ENCODE assay signal across 8 mouse cellular contexts in the genomic region with DNA sequence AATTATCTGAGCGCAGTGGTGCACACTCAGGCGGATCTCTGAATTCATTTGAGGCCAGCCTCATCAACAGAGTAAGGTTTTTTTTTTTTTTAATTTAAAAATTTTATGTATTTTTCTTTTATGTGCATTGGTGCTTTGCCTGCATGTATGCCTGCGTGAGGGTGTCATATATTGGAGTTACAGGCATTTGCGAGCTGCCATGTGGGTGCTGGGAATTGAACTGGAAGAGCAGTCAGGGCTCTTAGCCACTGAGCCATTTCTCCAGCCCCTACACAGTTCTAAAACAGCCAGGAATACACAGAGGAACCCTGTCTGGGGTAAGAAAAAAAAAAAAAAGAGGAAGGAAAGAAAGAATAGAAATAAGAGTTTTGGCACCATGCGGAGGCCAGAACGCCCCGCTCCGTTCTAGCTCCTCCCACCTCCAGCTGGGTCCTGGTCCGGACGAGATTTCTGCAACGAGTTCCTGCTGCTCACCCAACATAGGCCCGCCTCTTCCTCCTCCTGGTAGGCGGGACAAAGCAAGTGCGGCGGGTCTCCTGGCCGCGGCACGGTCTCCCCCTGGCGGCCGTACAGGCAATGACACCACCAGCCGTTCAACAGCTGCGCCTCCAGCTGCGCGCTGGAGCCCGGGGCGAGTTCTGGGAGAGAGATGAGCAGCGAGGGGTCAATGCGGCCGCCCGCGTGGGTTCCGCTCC. TPM values are rescaled to one million over a fixed set of nuclear protein-coding genes. Genes with fewer than 3 reads are reported as not detected.
A peak's percentile ranks its signal among the peaks of the same experiment; 100 is the strongest.
DNase-seq lines count a peak whose midpoint lies in the region; ATAC-seq and TF ChIP-seq lines count a peak whose summit lies in the region.

No protein-coding gene starts in this region.

- TF ChIP-seq CTCF in kidney, postnatal 0 days (IDR thresholded peaks at IDR 0.05; ENCODE audit: low read depth) = peak; percentile 99

- peaks cover 2% of the 10 kb centered on the region; the same call in 1 of the 2 replicates for H3K4me1 ChIP-seq in brown adipose tissue, adult 24 weeks (ENCODE audit: control insufficient read depth, insufficient read depth, insufficient read length, low read length)
- H3K4me1 ChIP-seq in heart, embryonic 13.5 days = peaks cover 28% of the 10 kb centered on the region
- H3K4me1 ChIP-seq in kidney, postnatal 0 days (replicated peaks; ENCODE audit: insufficient read depth, low read length) = peaks cover 27% of the 10 kb centered on the region
- peaks cover 30% of the 10 kb centered on the region for H3K4me1 ChIP-seq in liver, embryonic 11.5 days (replicated peaks; ENCODE audit: control insufficient read depth, insufficient read depth, low read length)

- peak overlapping the region; percentile 53 for H3ac ChIP-seq in myocyte (ENCODE audit: control insufficient read depth, insufficient read length)

- H3K9me3 ChIP-seq in heart, embryonic 13.5 days = no peaks in the 10 kb centered on the region
- no peaks in the 10 kb centered on the region for H3K9me3 ChIP-seq in kidney, postnatal 0 days (replicated peaks; ENCODE audit: low read length)
- H3K9me3 ChIP-seq in liver, embryonic 11.5 days (ENCODE audit: control insufficient read depth, low read length) = no peaks in the 10 kb centered on the region

- no peaks in the 10 kb centered on the region for H3K36me3 ChIP-seq in heart, embryonic 13.5 days
- no peaks in the 10 kb centered on the region for H3K36me3 ChIP-seq in kidney, postnatal 0 days (ENCODE audit: insufficient read depth, low read length)
- no peaks in the 10 kb centered on the region for H3K36me3 ChIP-seq in liver, embryonic 11.5 days (ENCODE audit: control insufficient read depth, insufficient read depth, low read length)
- no peaks in the 10 kb centered on the region for H3K36me3 ChIP-seq in myocyte (ENCODE audit: control insufficient read depth, insufficient read depth)

- 7% methylated on average over 32 of the region's 32 CpGs for WGBS in heart, embryonic 13.5 days
- WGBS in kidney, postnatal 0 days = 5% methylated on average over 30 of the region's 32 CpGs
- 7% methylated on average over 32 of the region's 32 CpGs for WGBS in liver, embryonic 11.5 days

- TF ChIP-seq POLR2A in myocyte (IDR thresholded peaks at IDR 0.05; ENCODE audit: insufficient read length, low read depth) = peak; percentile 62

- peak overlapping the region; percentile 69 for H3K4me3 ChIP-seq in brown adipose tissue, adult 24 weeks (ENCODE audit: insufficient read depth, low read depth, low read length)
- H3K4me3 ChIP-seq in heart, embryonic 13.5 days = peak overlapping the region; percentile 75
- peak overlapping the region; percentile 69 for H3K4me3 ChIP-seq in kidney, postnatal 0 days (replicated peaks; ENCODE audit: low read depth, low read length)
- peak overlapping the region; percentile 84 for H3K4me3 ChIP-seq in liver, embryonic 11.5 days (ENCODE audit: low read depth, low read length)
- peak overlapping the region; percentile 27 for H3K4me3 ChIP-seq in myocyte

- peak; percentile 98 for DNase-seq in kidney, postnatal 0 days (ENCODE audit: low spot score)
- DNase-seq in liver, embryonic 11.5 days (ENCODE audit: low spot score) = peak; percentile 93
- peak; percentile 96 to 98 for DNase-seq in spleen, postnatal 4 days (ENCODE audit: low spot score in 2 of 2)

- ATAC-seq in CD4-positive, CD25-positive, alpha-beta regulatory T cell, adult 4 months = peak; percentile 99
- ATAC-seq in erythroid progenitor cell, adult 5-6 weeks (replicated peaks; ENCODE audit: low FRiP score, poor library complexity, severe bottlenecking) = peak; percentile 98
- ATAC-seq in heart, embryonic 13.5 days (ENCODE audit: extremely low read depth, insufficient number of reproducible peaks, low FRiP score, low TSS enrichment) = peak; percentile 91
- ATAC-seq in kidney, postnatal 0 days (replicated peaks; ENCODE audit: low FRiP score, low read depth) = peak; percentile 88
- ATAC-seq in liver, embryonic 11.5 days (replicated peaks; ENCODE audit: low FRiP score) = peak; percentile 93

- no peaks in the 10 kb centered on the region for H3K79me2 ChIP-seq in myocyte (ENCODE audit: control insufficient read depth, insufficient read depth)

- peaks cover 6% of the 10 kb centered on the region for H3K27me3 ChIP-seq in heart, embryonic 13.5 days (replicated peaks)
- H3K27me3 ChIP-seq in kidney, postnatal 0 days (ENCODE audit: insufficient read depth, low read length) = no peaks in the 10 kb centered on the region
- H3K27me3 ChIP-seq in liver, embryonic 11.5 days (replicated peaks; ENCODE audit: control insufficient read depth, insufficient read depth, low read length) = no peaks in the 10 kb centered on the region
- H3K27me3 ChIP-seq in myocyte (ENCODE audit: control insufficient read depth, insufficient read depth, insufficient read length) = no peaks in the 10 kb centered on the region

- peak overlapping the region; percentile 14 for H3K27ac ChIP-seq in brown adipose tissue, adult 24 weeks (replicated peaks; ENCODE audit: low read depth, low read length)
- H3K27ac ChIP-seq in heart, embryonic 13.5 days (replicated peaks) = peak overlapping the region; percentile 72
- H3K27ac ChIP-seq in kidney, postnatal 0 days = peak overlapping the region; percentile 37; the same call in 1 of the 2 replicates
- peak overlapping the region; percentile 71 for H3K27ac ChIP-seq in liver, embryonic 11.5 days (ENCODE audit: low read depth, low read length)

- H3K4me2 ChIP-seq in heart, embryonic 13.5 days = peak overlapping the region; percentile 100
- H3K4me2 ChIP-seq in kidney, postnatal 0 days (ENCODE audit: low read length) = peak overlapping the region; percentile 97
- peak overlapping the region; percentile 100 for H3K4me2 ChIP-seq in liver, embryonic 11.5 days
- H3K4me2 ChIP-seq in myocyte (ENCODE audit: low read depth) = peak overlapping the region; percentile 93

- peak overlapping the region; percentile 94 for H3K9ac ChIP-seq in heart, embryonic 13.5 days
- peak overlapping the region; percentile 77 for H3K9ac ChIP-seq in kidney, postnatal 0 days (ENCODE audit: low read depth, low read length)
- H3K9ac ChIP-seq in liver, embryonic 11.5 days (ENCODE audit: low read depth, low read length) = peak overlapping the region; percentile 89

RNA-seq across cellular contexts. Expression of a gene that starts 5.3 kb away (rescaled TPM):
- polyA plus RNA-seq in CD4-positive, CD25-positive, alpha-beta regulatory T cell, adult 4 months (2017; shearing (Covaris generic)) = not detected
- 0.79 TPM in 1 of 2 replicates, not detected in the other for polyA plus RNA-seq in brown adipose tissue, adult 24 weeks (2012; ENCODE audit: insufficient read depth, insufficient read length, missing spikeins)
- not detected in 2 replicates for total RNA-seq in erythroid progenitor cell, adult 5-6 weeks (2015; ENCODE audit: low replicate concordance)
- total RNA-seq in erythroid progenitor cell, adult 5-6 weeks (2017; ENCODE audit: low replicate concordance) = not detected in 2 replicates
- polyA plus RNA-seq in heart, embryonic 13.5 days (2015; fragmentation: Nextera tagmentation; extraction: Ambion mirVana) = 1.6 and 1.8 TPM in 2 replicates
- polyA plus RNA-seq in kidney, postnatal 0 days (2015; fragmentation: Nextera tagmentation; extraction: Ambion mirVana) = 125 and 139 TPM in 2 replicates
- 3.4 and 6.3 TPM in 2 replicates for polyA plus RNA-seq in liver, embryonic 11.5 days (2014; fragmentation: Nextera tagmentation; extraction: Ambion mirVana)
- polyA plus RNA-seq in myocyte (2012; fragmentation: generic; extraction: Trizol) = 0.06 TPM

RNA-seq across cellular contexts. Expression of a gene that starts 11.3 kb away (rescaled TPM):
- 1 to 10 TPM; 2.5 to 4.3 TPM for polyA plus RNA-seq in CD4-positive, CD25-positive, alpha-beta regulatory T cell, adult 4 months (2017; shearing (Covaris generic))
- polyA plus RNA-seq in brown adipose tissue, adult 24 weeks (2012; ENCODE audit: insufficient read depth, insufficient read length, missing spikeins) = 20.2 and 23.7 TPM in 2 replicates
- total RNA-seq in erythroid progenitor cell, adult 5-6 weeks (2015; ENCODE audit: low replicate concordance) = 3.8 TPM in 1 of 2 replicates, not detected in the other
- total RNA-seq in erythroid progenitor cell, adult 5-6 weeks (2017; ENCODE audit: low replicate concordance) = not detected in 2 replicates
- 8.4 and 8.6 TPM in 2 replicates for polyA plus RNA-seq in heart, embryonic 13.5 days (2015; fragmentation: Nextera tagmentation; extraction: Ambion mirVana)
- polyA plus RNA-seq in kidney, postnatal 0 days (2015; fragmentation: Nextera tagmentation; extraction: Ambion mirVana) = 11.7 and 13.0 TPM in 2 replicates
- polyA plus RNA-seq in liver, embryonic 11.5 days (2014; fragmentation: Nextera tagmentation; extraction: Ambion mirVana) = 7.9 and 9.4 TPM in 2 replicates
- polyA plus RNA-seq in myocyte (2012; fragmentation: generic; extraction: Trizol) = 10.6 TPM

RNA-seq across cellular contexts. Expression of a gene that starts 22.9 kb away (rescaled TPM):
- polyA plus RNA-seq in CD4-positive, CD25-positive, alpha-beta regulatory T cell, adult 4 months (2017; shearing (Covaris generic)) = 10 to 100 TPM; 39.8 to 41.9 TPM
- 17.9 and 21.4 TPM in 2 replicates for polyA plus RNA-seq in brown adipose tissue, adult 24 weeks (2012; ENCODE audit: insufficient read depth, insufficient read length, missing spikeins)
- total RNA-seq in erythroid progenitor cell, adult 5-6 weeks (2015; ENCODE audit: low replicate concordance) = 8.0 and 18.0 TPM in 2 replicates
- 12.9 and 16.7 TPM in 2 replicates for total RNA-seq in erythroid progenitor cell, adult 5-6 weeks (2017; ENCODE audit: low replicate concordance)
- 25.1 and 27.0 TPM in 2 replicates for polyA plus RNA-seq in heart, embryonic 13.5 days (2015; fragmentation: Nextera tagmentation; extraction: Ambion mirVana)
- 30.9 and 32.2 TPM in 2 replicates for polyA plus RNA-seq in kidney, postnatal 0 days (2015; fragmentation: Nextera tagmentation; extraction: Ambion mirVana)
- polyA plus RNA-seq in liver, embryonic 11.5 days (2014; fragmentation: Nextera tagmentation; extraction: Ambion mirVana) = 44.2 and 47.0 TPM in 2 replicates
- 26.4 TPM for polyA plus RNA-seq in myocyte (2012; fragmentation: generic; extraction: Trizol)

RNA-seq across cellular contexts. Expression of a gene that starts 31.3 kb away (rescaled TPM):
- 100 to 1,000 TPM in 1 of 2 experiments, 10 to 100 TPM in 1; 59.0 to 108 TPM for polyA plus RNA-seq in CD4-positive, CD25-positive, alpha-beta regulatory T cell, adult 4 months (2017; shearing (Covaris generic))
- 202 and 239 TPM in 2 replicates for polyA plus RNA-seq in brown adipose tissue, adult 24 weeks (2012; ENCODE audit: insufficient read depth, insufficient read length, missing spikeins)
- 39.3 and 58.7 TPM in 2 replicates for total RNA-seq in erythroid progenitor cell, adult 5-6 weeks (2015; ENCODE audit: low replicate concordance)
- 9.7 and 17.3 TPM in 2 replicates for total RNA-seq in erythroid progenitor cell, adult 5-6 weeks (2017; ENCODE audit: low replicate concordance)
- 145 and 150 TPM in 2 replicates for polyA plus RNA-seq in heart, embryonic 13.5 days (2015; fragmentation: Nextera tagmentation; extraction: Ambion mirVana)
- polyA plus RNA-seq in kidney, postnatal 0 days (2015; fragmentation: Nextera tagmentation; extraction: Ambion mirVana) = 120 and 125 TPM in 2 replicates
- 126 and 132 TPM in 2 replicates for polyA plus RNA-seq in liver, embryonic 11.5 days (2014; fragmentation: Nextera tagmentation; extraction: Ambion mirVana)
- polyA plus RNA-seq in myocyte (2012; fragmentation: generic; extraction: Trizol) = 53.2 TPM

RNA-seq across cellular contexts. Expression of a gene that starts 32.1 kb away (rescaled TPM):
- polyA plus RNA-seq in CD4-positive, CD25-positive, alpha-beta regulatory T cell, adult 4 months (2017; shearing (Covaris generic)) = 10 to 100 TPM; 59.4 to 88.7 TPM
- 250 and 260 TPM in 2 replicates for polyA plus RNA-seq in brown adipose tissue, adult 24 weeks (2012; ENCODE audit: insufficient read depth, insufficient read length, missing spikeins)
- total RNA-seq in erythroid progenitor cell, adult 5-6 weeks (2015; ENCODE audit: low replicate concordance) = 125 and 187 TPM in 2 replicates
- total RNA-seq in erythroid progenitor cell, adult 5-6 weeks (2017; ENCODE audit: low replicate concordance) = 81.2 and 118 TPM in 2 replicates
- 310 and 313 TPM in 2 replicates for polyA plus RNA-seq in heart, embryonic 13.5 days (2015; fragmentation: Nextera tagmentation; extraction: Ambion mirVana)
- 262 and 271 TPM in 2 replicates for polyA plus RNA-seq in kidney, postnatal 0 days (2015; fragmentation: Nextera tagmentation; extraction: Ambion mirVana)
- 28.1 and 34.4 TPM in 2 replicates for polyA plus RNA-seq in liver, embryonic 11.5 days (2014; fragmentation: Nextera tagmentation; extraction: Ambion mirVana)
- 231 TPM for polyA plus RNA-seq in myocyte (2012; fragmentation: generic; extraction: Trizol)

Comparison
In these comparisons a context has a peak if more than half of its experiments do, and no peak if none do; other contexts are left out.
1. Peak in every context shown above with its lines: DNase-seq, ATAC-seq, H3K4me3 ChIP-seq and H3K27ac ChIP-seq.
2. H3K27ac ChIP-seq: peak in every context shown above with its lines; median percentile 72 in heart, embryonic 13.5 days; 71 in liver, embryonic 11.5 days; 37 in kidney, postnatal 0 days; 14 in brown adipose tissue, adult 24 weeks.
3. H3K4me3 ChIP-seq: peak in every context shown above with its lines; median percentile 84 in liver, embryonic 11.5 days; 75 in heart, embryonic 13.5 days; 69 in brown adipose tissue, adult 24 weeks; 69 in kidney, postnatal 0 days; 27 in myocyte.
4. RNA of a gene that starts 5.3 kb away (polyA plus RNA-seq): 125 to 139 TPM in kidney, postnatal 0 days; 3.4 to 6.3 TPM in liver, embryonic 11.5 days, 1.6 to 1.8 TPM in heart, embryonic 13.5 days, 0.79 TPM in brown adipose tissue, adult 24 weeks, not detected in CD4-positive, CD25-positive, alpha-beta regulatory T cell, adult 4 months and 0.06 TPM in myocyte (single experiment); every median in the first group is over 10 times any median in the second.